Mouse (Mus musculus): ENCODE data around the gene Tmem161b.

GRCm38 (mm10) chr13:84192723-84193122, 29.4 kb upstream of the Tmem161b start:
- no peak for TF ChIP-seq CTCF (IDR thresholded peaks at IDR 0.05; ENCODE audit: low read depth, low read length)
- no peak for TF ChIP-seq GATA1 (IDR thresholded peaks at IDR 0.05; ENCODE audit: borderline replicate concordance, low read length)
- no peak for TF ChIP-seq POLR2AphosphoS5 (IDR thresholded peaks at IDR 0.05; ENCODE audit: insufficient replicate concordance, low read depth, low read length)
